Mouse (Mus musculus) layer of hippocampus, adult 2 months (tissue): ENCODE measurements around the gene Stab2. TPM values are rescaled to one million over a fixed set of nuclear protein-coding genes. Genes with fewer than 3 reads are reported as not detected.

Experiments
- DNase-seq, 2 experiments: peaks; one replicate each; pipeline ENCODE4 v3.0.0; 2022; ENCODE audit warnings: low spot score in 2 of 2
- H3K27ac ChIP-seq: fragments of 200-600 bp; 2 replicates; pipeline ENCODE4 v1.8.1; 2022
- H3K4me3 ChIP-seq: fragments of 200-600 bp; 2 replicates; pipeline ENCODE4 v1.8.1; 2022; ENCODE audit warnings: mild to moderate bottlenecking
- CTCF ChIP-seq: fragments of 200-600 bp; conservative IDR thresholded peaks from 2 replicates; pipeline ENCODE4 v1.8.1; 2022; ENCODE audit warnings: antibody characterized with exemption, mild to moderate bottlenecking, moderate library complexity
- total RNA-seq, 2 experiments: library from RNA; stranded (reverse); gene quantifications; 2 replicates each; pipeline ENCODE4 v1.2.3; 2021

Stab2 gene
- total RNA-seq, 2 experiments from 2014 or later: 0.54 to 0.61 TPM

- peak overlapping the region; percentile 36; the same call in 1 of the 2 replicates for H3K4me3 ChIP-seq
- DNase-seq: peak; percentile 54 to 85
- peak; percentile 90 for TF ChIP-seq CTCF
- H3K27ac ChIP-seq: peak overlapping the region; percentile 73
These were observed 35.9 kb downstream of the Stab2 start for GRCm38 (mm10) chr10:86971680-86972502.

GRCm38 (mm10) chr10:86969346-86969745 is 38.5 kb downstream of the Stab2 start:
- peak overlapping the region; percentile 26; the same call in 1 of the 2 replicates for H3K4me3 ChIP-seq
- H3K27ac ChIP-seq: peak overlapping the region; percentile 86
- peak; percentile 76 to 85 for DNase-seq
- no peak for TF ChIP-seq CTCF

- no peak overlapping the region for H3K4me3 ChIP-seq
- TF ChIP-seq CTCF: no peak
- no peak overlapping the region for H3K27ac ChIP-seq
- peak in 1 of 2 experiments; percentile 36 for DNase-seq
These were observed 46.0 kb downstream of the Stab2 start for GRCm38 (mm10) chr10:86961542-86962466.

GRCm38 (mm10) chr10:86955299-86955698 is 52.5 kb downstream of the Stab2 start:
- no peak for DNase-seq
- H3K4me3 ChIP-seq: no peak overlapping the region
- no peak for TF ChIP-seq CTCF
- no peak overlapping the region for H3K27ac ChIP-seq

- no peak overlapping the region for H3K4me3 ChIP-seq
- H3K27ac ChIP-seq: no peak overlapping the region
- TF ChIP-seq CTCF: peak; percentile 48
- DNase-seq: no peak
These were observed 55.1 kb downstream of the Stab2 start for GRCm38 (mm10) chr10:86952696-86953095.

GRCm38 (mm10) chr10:86950806-86951205 is 57.0 kb downstream of the Stab2 start:
- no peak for DNase-seq
- TF ChIP-seq CTCF: no peak

GRCm38 (mm10) chr10:86949886-86950285 is 57.9 kb downstream of the Stab2 start:
- DNase-seq: no peak
- Histone ChIP-seq H3K4me3 (no peak overlapping the region), H3K27ac (no peak overlapping the region)
- no peak for TF ChIP-seq CTCF

More at GRCm38 (mm10) chr10:86950806-86951205, 57.0 kb downstream of the Stab2 start:
- H3K4me3 ChIP-seq: no peak overlapping the region
- H3K27ac ChIP-seq: no peak overlapping the region

- no peak for DNase-seq
- H3K27ac ChIP-seq: no peak overlapping the region
- H3K4me3 ChIP-seq: no peak overlapping the region
- TF ChIP-seq CTCF: no peak
These were observed 60.3 kb downstream of the Stab2 start for GRCm38 (mm10) chr10:86947541-86947940.

GRCm38 (mm10) chr10:86940591-86940990 is 67.2 kb downstream of the Stab2 start:
- Histone ChIP-seq H3K4me3 (no peak overlapping the region), H3K27ac (no peak overlapping the region)
- no peak for DNase-seq
- TF ChIP-seq CTCF: no peak

GRCm38 (mm10) chr10:86934376-86934775 is 73.4 kb downstream of the Stab2 start:
- no peak for TF ChIP-seq CTCF
- H3K4me3 ChIP-seq: no peak overlapping the region
- H3K27ac ChIP-seq: no peak overlapping the region
- DNase-seq: no peak

GRCm38 (mm10) chr10:86933906-86934305 is 73.9 kb downstream of the Stab2 start:
- Histone ChIP-seq H3K4me3 (no peak overlapping the region), H3K27ac (no peak overlapping the region)
- TF ChIP-seq CTCF: no peak
- DNase-seq: no peak

- no peak for TF ChIP-seq CTCF
- no peak overlapping the region for H3K4me3 ChIP-seq
- DNase-seq: no peak
- H3K27ac ChIP-seq: no peak overlapping the region
These were observed 74.6 kb downstream of the Stab2 start for GRCm38 (mm10) chr10:86933180-86933695.

GRCm38 (mm10) chr10:86923602-86924001 is 84.2 kb downstream of the Stab2 start:
- no peak for DNase-seq
- Histone ChIP-seq H3K27ac (no peak overlapping the region), H3K4me3 (no peak overlapping the region)
- no peak for TF ChIP-seq CTCF
